Mouse (Mus musculus): ENCODE results near the gene Ripk3. TPM values are rescaled to one million over a fixed set of nuclear protein-coding genes. Genes with fewer than 3 reads are reported as not detected.

Gene Ripk3
- 10 to 100 TPM in 1 of 2 experiments, 1 to 10 TPM in 1; 8.4 to 12.2 TPM for total RNA-seq (2021)
- long read RNA-seq, experiment 1, transcript Ripk3-201 (10 exons, 1,892 nt) = major isoform, 7 of 9 reads
- long read RNA-seq, experiment 1, partial matches to known transcripts = 2 of 9 reads
- long read RNA-seq, experiment 1, other reads (novel, unspliced or antisense) = 0 of 9 reads
- long read RNA-seq, experiment 2, transcript Ripk3-201 (10 exons, 1,892 nt) = major isoform, 7 of 12 reads
- long read RNA-seq, experiment 2, partial matches to known transcripts = 2 of 12 reads
- long read RNA-seq, experiment 2, other reads (novel, unspliced or antisense) = 3 of 12 reads

GRCm38 (mm10) chr14:55788256-55789050 is at the start of gene Ripk3:
Gene Ripk3 (minus strand): TSS chr14:55788865.
- no peak for DNase-seq (ENCODE audit: low spot score in 2 of 2)

DNA sequence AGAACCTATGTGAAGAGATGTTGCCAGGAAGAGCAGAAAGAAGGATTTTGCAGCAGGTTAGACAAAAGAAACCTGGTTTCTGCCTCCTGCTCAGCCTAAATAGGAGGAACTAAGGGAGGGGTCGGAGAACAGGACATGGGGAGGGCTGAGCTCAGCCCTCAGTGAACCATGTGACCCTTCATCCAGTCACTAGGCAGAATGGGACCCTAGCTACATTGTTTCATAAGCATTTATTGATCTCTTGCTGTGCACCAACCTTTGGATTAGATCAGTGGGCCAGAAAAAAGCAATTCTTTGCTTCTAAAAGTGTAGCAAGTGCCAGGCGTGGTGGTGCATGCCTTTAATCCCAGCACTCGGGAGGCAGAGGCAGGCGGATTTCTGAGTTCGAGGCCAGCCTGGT is 49.6 kb upstream of the Ripk3 start:
- DNase-seq (ENCODE audit: low spot score in 2 of 2) = no peak

- DNase-seq (ENCODE audit: low spot score in 2 of 2) = no peak
These were observed 46.3 kb upstream of the Ripk3 start for GRCm38 (mm10) chr14:55834808-55835533.

- no peak for DNase-seq (ENCODE audit: low spot score in 2 of 2)
These were observed 44.5 kb upstream of the Ripk3 start for GRCm38 (mm10) chr14:55833126-55833525.

DNA sequence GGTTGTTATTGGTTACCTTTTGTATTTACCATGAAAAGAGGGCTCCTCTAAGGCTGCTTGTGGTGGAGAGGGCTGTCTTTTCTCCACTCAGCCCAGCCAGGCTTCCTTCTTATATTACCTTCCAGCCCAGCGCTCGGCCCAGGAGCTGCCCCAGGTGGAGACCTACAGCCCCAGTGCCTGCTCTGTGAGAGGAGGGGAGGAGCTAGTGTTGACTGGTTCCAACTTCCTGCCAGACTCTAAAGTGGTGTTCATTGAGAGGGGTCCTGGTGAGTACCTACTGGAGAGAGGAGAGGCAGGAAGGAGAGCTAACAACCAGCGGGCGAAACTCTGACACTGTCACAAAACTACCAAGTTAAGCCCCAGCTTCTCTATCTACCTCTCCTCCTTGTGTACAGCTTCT is 41.7 kb upstream of the Ripk3 start:
- DNase-seq (ENCODE audit: low spot score in 2 of 2) = no peak

- no peak for DNase-seq (ENCODE audit: low spot score in 2 of 2)
These were observed 41.2 kb upstream of the Ripk3 start for GRCm38 (mm10) chr14:55829854-55830253.

DNA sequence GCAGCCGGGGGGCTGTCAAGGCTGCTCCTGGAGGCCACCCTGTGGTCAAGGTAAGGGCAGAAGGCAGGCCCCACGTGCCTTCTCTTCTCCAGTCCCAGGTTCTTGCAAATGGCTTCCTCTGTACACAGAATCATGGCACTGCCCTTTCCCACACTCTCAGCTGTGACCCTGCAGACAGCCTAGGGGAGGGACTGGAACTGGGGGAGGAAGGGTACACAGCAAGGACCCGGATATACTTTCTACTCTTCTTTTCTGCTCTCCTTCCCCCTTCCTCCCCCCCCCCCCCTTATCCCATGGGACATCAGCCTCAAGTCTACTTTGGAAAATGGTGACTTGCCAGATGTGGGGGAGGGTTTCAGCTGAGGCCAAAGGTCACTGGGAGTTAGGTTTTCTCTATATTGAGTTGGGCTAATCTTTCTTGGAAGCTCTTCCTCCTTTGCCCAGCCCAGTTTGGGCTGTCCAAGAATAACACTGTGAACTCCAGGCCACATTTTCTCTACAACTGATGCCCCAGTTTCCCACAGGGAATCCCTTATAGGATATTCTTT is 40.1 kb upstream of the Ripk3 start:
- no peak for DNase-seq (ENCODE audit: low spot score in 2 of 2)

DNA sequence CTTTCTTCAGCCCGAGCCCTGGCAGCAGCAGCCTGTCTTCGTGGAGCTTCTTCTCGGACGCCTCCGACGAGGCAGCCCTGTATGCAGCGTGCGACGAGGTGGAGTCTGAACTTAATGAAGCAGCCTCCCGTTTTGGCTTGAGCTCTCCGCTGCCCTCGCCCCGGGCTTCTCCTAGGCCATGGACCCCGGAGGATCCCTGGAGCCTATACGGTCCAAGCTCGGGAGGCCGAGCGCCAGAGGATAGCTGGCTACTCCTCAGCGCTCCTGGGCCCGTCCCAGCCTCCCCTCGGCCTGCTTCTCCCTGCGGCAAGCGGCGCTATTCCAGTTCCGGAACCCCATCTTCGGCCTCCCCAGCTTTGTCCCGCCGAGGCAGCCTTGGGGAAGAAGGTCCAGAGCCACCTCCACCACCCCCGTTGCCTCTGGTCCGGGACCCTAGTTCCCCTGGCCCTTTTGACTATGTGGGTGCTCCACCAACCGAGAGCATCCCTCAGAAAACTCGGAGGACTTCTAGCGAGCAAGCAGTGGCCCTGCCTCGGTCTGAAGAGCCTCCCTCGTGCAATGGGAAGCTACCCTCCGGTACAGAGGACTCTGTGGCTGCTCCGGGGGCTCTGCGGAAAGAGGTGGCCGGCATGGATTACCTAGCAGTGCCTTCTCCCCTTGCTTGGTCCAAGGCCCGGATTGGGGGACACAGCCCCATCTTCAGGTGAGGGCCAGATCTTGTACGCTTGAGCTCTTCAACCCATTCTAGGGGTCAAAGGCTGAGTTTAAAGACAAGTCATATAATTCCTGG is 38.1 kb upstream of the Ripk3 start:
- DNase-seq (ENCODE audit: low spot score in 2 of 2) = no peak

DNA sequence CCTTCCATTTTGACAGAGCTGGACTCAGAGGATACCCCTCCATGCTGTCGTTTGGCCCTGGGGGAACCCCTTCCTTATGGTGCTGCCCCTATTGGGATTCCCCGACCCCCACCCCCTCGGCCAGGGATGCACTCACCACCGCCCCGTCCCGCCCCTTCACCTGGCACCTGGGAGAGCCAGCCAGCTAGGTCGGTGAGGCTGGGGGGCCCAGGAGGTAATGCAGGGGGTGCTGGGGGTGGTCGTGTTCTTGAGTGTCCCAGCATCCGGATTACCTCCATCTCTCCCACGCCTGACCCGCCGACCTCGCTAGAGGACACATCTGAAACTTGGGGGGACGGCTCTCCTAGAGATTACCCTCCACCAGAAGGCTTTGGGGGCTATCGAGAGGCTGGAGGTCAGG is 37.5 kb upstream of the Ripk3 start:
- no peak for DNase-seq (ENCODE audit: low spot score in 2 of 2)

DNA sequence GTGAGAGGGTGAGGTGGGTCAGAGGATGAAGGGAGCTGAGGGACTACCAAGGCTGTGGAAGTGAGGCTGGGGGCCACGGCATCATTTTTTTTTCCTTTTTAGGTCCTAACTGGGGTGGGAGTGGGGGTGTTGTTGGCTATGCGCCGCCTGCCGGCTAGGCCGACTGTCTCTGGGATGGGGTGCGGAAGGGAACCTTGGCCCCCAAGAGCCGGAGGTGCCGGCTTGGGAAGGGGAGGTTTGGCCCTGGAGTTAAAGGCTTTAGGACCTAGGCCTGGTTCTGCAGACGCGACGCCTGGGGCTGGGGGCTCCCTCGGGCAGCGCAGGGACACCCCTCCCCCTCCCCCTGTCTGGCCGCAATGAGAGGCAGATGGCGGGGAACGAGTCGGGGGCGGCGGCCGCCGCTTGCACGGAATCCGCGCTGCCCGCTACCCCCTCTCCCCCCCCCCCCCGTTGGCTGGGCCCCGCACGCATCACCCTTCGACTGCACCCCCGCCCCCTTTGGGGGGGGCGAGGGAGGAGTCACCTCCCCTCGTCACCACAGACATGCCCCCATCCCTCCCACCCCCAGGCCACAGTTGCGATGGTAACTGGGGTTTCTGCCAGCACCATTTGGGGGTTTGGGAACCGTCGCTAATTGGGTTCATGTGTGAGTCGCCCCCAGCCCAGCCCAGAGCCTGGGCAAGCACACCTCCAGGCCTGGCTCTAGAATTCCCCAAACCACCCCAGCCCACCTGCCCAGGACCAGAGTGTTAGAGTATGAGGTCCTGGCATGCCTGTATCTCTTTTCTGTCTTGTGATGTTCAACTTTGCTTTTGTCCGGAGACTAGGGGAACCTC is 36.8 kb upstream of the Ripk3 start:
- no peak for DNase-seq (ENCODE audit: low spot score in 2 of 2)

GRCm38 (mm10) chr14:55824481-55825215 is 36.0 kb upstream of the Ripk3 start:
- peak in 1 of 2 experiments; percentile 19 for DNase-seq (ENCODE audit: low spot score in 2 of 2)

DNA sequence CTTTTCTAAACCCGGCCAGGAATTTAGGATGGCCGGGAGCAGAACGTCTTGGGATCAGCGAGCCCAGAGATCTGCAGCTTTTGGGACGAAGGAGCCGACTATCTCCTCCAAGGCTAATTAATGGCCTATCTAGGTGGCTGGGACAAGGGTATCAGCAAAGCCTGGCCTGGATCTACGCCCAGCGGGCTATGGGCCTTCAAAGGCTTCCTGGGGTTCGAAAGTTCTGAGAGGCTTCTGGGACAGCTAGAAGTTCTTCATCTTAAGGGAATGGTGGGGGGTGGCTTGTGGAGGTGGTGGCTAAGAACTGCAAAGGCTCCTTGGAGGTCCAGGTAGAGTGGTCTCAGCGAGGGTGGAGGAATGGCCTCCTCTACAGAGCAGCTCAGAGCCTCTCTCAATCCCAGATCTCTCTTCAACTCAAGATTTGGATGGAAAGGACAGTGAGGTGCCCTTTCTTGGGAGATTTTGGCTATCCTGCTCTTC is 35.4 kb upstream of the Ripk3 start:
- peak in 1 of 2 experiments; percentile 10 for DNase-seq (ENCODE audit: low spot score in 2 of 2)

DNA sequence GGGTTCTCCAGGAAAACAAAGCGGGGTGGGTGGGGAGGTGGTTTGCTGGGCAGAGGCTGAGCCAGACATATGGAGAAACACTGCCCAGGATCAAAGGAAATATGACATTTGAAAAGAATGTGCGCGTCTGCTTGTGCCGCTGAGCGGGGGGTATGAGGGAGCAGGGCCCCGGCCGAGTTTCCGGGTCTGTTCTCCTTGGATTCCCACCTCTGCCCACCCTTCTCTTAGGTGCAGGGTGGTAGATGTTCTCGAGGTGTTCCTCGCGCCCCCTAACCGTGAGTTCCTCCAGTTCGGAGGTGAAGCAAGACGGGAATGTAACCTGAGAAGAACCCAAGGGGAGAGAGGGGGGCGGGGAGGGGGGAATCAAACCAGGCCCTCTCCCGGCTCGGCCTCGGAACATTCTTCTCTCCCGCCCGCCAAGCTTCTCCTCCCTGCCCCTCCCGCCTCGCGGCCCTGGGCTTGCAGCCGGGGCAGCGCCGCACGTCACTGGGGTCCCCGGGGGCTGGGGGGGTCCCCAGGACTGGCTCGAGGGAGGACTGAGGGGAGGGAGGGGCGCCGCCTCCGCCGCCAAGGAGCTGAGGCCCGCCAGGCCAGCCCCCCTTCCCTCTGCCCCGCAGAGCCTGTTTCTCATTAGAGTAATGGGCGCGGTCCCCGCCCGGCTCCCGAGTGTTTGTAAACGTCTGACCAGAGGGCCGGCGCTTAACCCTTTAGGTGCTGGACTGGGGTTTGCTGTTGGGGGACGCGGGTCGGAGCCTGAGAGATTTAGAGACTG is 34.5 kb upstream of the Ripk3 start, which contains the start of gene Nfatc4:
Gene Nfatc4 (plus strand): TSS at position 154 of the 772 bp plus-strand sequence.
- peak; percentile 59 to 71 for DNase-seq (ENCODE audit: low spot score in 2 of 2)

- DNase-seq (ENCODE audit: low spot score in 2 of 2) = peak in 1 of 2 experiments; percentile 54
These were observed 33.8 kb upstream of the Ripk3 start for GRCm38 (mm10) chr14:55822435-55822990.

DNA sequence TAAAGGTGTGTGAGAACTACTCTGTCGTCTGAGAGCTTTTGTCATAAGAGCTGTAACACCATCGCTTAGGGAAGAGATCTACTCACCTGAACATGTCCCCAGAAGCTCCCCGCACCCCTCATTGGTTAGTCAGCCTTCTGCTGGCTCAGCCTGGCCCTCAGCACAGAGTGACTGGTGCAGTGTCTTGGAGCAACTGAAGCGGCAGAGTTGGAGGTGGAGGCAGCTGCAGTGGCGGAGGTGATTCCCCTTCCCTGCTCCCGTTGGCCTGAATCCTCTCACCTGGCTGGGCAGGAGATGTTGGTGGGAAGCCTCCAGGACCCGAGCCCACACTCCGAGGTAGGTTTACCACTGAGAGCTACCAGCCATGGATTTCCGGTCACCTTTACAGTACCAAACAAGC is 31.9 kb upstream of the Ripk3 start:
- peak in 1 of 2 experiments; percentile 1 for DNase-seq (ENCODE audit: low spot score in 2 of 2)

- DNase-seq (ENCODE audit: low spot score in 2 of 2) = peak in 1 of 2 experiments; percentile 0
These were observed 31.3 kb upstream of the Ripk3 start for GRCm38 (mm10) chr14:55819845-55820405.

- DNase-seq (ENCODE audit: low spot score in 2 of 2) = peak in 1 of 2 experiments; percentile 33
These were observed 26.7 kb upstream of the Ripk3 start for GRCm38 (mm10) chr14:55815310-55815751.
